Mouse (Mus musculus) small intestine, adult 2 months (tissue): ENCODE measurements around the gene Znrf3.

Source experiments
- CTCF ChIP-seq: fragments of 200-500 bp; IDR thresholded peaks from 2 replicates; pipeline ENCODE4 v1.5.1; 2012; ENCODE audit warnings: low read depth, mild to moderate bottlenecking, control low read depth, inconsistent platforms, low read length, moderate library complexity, mixed read lengths; ENCODE audit not compliant: insufficient replicate concordance, insufficient read length; ENCODE audit errors: extremely low read depth
- POLR2A ChIP-seq: fragments of 200-500 bp; IDR thresholded peaks from 2 replicates; pipeline ENCODE4 v1.6.1; 2012; ENCODE audit warnings: low read depth, mild to moderate bottlenecking, control low read depth, inconsistent platforms, low read length, moderate library complexity

GRCm38 (mm10) chr11:5432330-5432729 is 12.3 kb downstream of the Znrf3 start:
- TF ChIP-seq POLR2A (no peak), CTCF (no peak)
